Mouse (Mus musculus): ENCODE measurements around the gene Pfdn5.

Gene Pfdn5

GRCm38 (mm10) chr15:102370727-102371126, 44.8 kb downstream of the Pfdn5 start:
- no peak for DNase-seq (ENCODE audit: low read depth, low spot score)

- DNase-seq (ENCODE audit: low read depth, low spot score) = no peak
Observed at GRCm38 (mm10) chr15:102376453-102377162, 50.7 kb downstream of the Pfdn5 start.

GRCm38 (mm10) chr15:102377163-102377543, 51.2 kb downstream of the Pfdn5 start:
- no peak for DNase-seq (ENCODE audit: low read depth, low spot score)

GRCm38 (mm10) chr15:102377810-102378262, 51.9 kb downstream of the Pfdn5 start:
- DNase-seq (ENCODE audit: low read depth, low spot score) = no peak

All from brain, embryonic 18.5 days (tissue).